Mouse (Mus musculus) lung, adult 2 months (tissue): ENCODE data around the gene Plekhh1. TPM values are rescaled to one million over a fixed set of nuclear protein-coding genes. Genes with fewer than 3 reads are reported as not detected.
A peak's percentile ranks its signal among the peaks of the same experiment; 100 is the strongest.
"Not testable (repeated sequence)": the region's sequence is repeated elsewhere in the genome, so short reads cannot be mapped to it uniquely, and the experiment has no call there.

Experiments used
- DNase-seq: peaks from one replicate; pipeline ENCODE4 v3.0.0; 2022
- H3K4me1 ChIP-seq: fragments of 200-500 bp; 2 replicates; pipeline ENCODE4 v1.6.1; 2011; ENCODE audit warnings: low read length; ENCODE audit not compliant: control insufficient read depth, insufficient read depth
- H3K4me3 ChIP-seq: fragments of 200-500 bp; replicated peaks from 2 replicates; pipeline ENCODE3; 2011; ENCODE audit warnings: low read depth, mild to moderate bottlenecking, control low read depth, low read length; ENCODE audit errors: extremely low read depth
- CTCF ChIP-seq: fragments of 200-500 bp; IDR thresholded peaks from 2 replicates; pipeline ENCODE4 v1.5.1; 2011; ENCODE audit warnings: mild to moderate bottlenecking, low read length, control low read depth; ENCODE audit not compliant: insufficient read depth
- POLR2A ChIP-seq: fragments of 200-500 bp; IDR thresholded peaks from 2 replicates; pipeline ENCODE4 v1.6.1; 2011; ENCODE audit warnings: low read depth, mild to moderate bottlenecking, control low read depth, low read length, borderline replicate concordance; ENCODE audit errors: extremely low read depth
- WGBS: fragments of 180-500 bp; shearing (Covaris S2); methylation state at CpG from one replicate; pipeline ENCODE4 v1.1.7; 2018; 5-methylcytosine and 5-hydroxymethylcytosine counted together
- polyA plus RNA-seq: library from polyadenylated mRNA; depleted of rRNA; stranded (reverse); fragments of >200 nt; gene quantifications from 2 replicates; pipeline ENCODE4 v1.2.3, GENCODE M21; 2012

Plekhh1 gene
- polyA plus RNA-seq, 1 experiment: 8.9 TPM

DNA sequence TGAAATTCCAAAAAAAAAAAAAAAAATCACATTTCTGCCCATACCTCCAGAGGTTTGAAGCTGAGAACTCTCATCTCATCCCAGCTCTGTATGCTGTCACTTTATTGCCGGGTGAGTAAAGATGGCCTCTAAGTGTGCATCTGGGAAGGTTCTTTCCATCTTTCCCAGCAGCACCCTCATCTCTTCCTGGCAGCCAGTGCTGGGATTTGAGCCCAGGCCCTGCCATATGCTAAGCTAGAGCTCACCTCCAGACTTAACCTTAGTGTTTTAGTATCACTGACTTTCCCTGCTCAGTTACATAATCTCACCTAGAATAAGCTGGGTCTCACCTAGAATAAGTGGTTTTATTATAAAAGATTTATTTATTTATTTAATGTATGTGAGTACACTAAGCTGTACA, 7.1 kb upstream of the Plekhh1 start:
- WGBS: 84% methylated on average over 1 of the region's 1 CpGs
- Histone ChIP-seq H3K4me3 (no peak overlapping the region), H3K4me1 (no peaks in the 10 kb centered on the region)
- no peak for TF ChIP-seq POLR2A
- no peak for DNase-seq

DNA sequence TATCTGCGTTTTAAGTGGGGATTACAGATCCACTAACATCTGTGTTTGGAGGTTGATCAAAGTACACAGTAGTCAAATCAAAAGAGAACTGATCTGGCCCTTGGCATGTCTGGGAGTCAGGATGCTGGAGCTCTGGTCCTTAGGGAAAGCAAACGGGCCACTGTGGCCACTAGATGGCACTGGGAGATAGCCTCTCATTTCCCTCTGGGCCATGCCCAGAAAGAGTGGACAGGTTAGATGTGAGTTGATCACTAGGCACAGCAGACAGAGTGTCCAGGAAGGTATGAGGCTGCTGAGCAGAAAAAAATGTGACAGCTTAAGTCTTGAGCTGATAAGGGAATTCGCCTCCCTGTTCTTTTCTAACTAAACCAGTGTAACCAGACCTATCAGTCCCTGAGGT, 6.1 kb upstream of the Plekhh1 start:
- WGBS: 24% methylated on average over 3 of the region's 3 CpGs
- DNase-seq: peak; percentile 67
- no peaks in the 10 kb centered on the region for H3K4me1 ChIP-seq
- H3K4me3 ChIP-seq: no peak overlapping the region
- peak; percentile 95 for TF ChIP-seq CTCF
- no peak for TF ChIP-seq POLR2A

DNA sequence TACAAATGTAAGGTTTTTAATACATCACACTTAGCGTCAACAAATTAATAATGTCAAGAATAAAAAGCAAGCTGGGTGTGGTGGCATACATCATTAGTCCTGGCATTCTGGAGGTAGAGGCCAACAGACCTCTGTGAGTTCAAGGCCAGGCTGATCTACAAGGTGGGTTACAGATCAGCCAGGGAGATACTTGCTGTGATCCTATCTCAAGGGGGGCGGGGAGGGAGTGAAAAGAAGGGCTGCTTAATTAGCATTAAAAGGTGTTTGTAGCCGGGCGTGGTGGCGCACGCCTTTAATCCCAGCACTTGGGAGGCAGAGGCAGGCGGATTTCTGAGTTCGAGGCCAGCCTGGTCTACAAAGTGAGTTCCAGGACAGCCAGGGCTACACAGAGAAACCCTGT, 1.4 kb upstream of the Plekhh1 start:
- H3K4me1 ChIP-seq, DNase-seq, H3K4me3 ChIP-seq: not testable (repeated sequence)
- 94% methylated on average over 8 of the region's 8 CpGs for WGBS

DNA sequence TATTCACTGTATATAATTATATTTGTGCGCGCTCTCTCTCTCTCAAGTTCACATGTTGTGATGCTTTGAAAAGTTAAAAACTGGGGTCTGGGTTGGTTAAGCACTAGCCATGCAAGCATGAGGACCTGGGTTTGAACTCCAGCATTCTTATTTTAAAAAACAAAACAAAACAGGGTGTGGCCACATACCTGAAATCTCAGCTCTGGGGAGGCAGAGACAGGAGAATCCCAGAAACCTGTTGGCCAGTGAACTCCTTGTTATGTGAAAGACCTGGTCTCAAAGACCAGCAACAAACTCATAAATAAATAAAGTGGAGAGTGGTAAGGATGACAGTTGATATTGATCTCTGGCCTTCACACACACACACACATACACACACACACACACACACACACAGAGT, 5.4 kb downstream of the Plekhh1 start:
- no peak for DNase-seq
- 97% methylated on average over 2 of the region's 2 CpGs for WGBS
- Histone ChIP-seq H3K4me1 (peaks cover 12% of the 10 kb centered on the region), H3K4me3 (no peak overlapping the region)
- TF ChIP-seq CTCF: no peak
- TF ChIP-seq POLR2A: no peak

DNA sequence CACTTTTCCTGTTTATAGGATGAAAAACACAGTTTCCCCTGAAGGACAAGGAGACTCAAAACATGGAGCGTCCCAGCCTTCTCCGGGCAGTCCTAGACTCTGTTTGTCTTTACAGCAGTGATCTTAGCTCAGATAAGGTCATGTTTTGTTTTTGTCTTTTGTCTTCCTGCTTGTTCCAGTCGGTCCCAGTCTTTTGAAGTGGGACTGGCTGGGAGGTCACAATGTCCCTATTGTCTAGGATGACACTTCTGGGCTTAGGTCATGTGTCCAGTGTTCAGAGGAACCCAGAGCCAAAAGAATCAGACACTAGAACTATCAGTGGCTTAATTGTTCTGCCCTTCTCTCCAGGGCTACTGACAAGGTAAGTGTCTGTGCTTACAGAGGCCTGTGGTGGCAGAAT, 6.4 kb downstream of the Plekhh1 start:
- DNase-seq: no peak
- H3K4me3 ChIP-seq: no peak overlapping the region
- peaks cover 7% of the 10 kb centered on the region for H3K4me1 ChIP-seq
- no peak for TF ChIP-seq CTCF
- no peak for TF ChIP-seq POLR2A
- 34% methylated on average over 3 of the region's 3 CpGs for WGBS

DNA sequence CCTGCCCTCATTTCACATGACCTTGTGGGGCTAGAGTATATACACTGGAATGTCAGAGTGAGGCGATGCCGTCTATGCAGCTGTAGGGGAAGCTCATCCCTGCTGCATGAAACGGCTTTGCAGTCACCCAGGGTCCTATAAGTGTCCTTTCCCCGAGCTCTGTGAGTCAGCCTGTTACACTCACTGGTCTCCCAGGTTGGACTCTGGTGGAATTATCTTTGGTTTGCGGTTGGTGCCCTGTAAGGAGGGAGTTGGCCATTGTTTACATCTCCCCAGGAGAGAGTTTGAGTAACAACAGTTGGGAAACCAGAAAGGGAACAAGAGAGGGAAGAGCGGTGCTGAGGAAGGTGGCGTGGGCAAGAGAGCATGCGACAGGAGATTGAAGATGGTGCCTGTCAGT, 10.7 kb downstream of the Plekhh1 start:
- TF ChIP-seq CTCF (no peak), POLR2A (no peak)
- WGBS: 60% methylated on average over 8 of the region's 8 CpGs
- no peak overlapping the region for H3K4me3 ChIP-seq
- no peak for DNase-seq
- peaks cover 3% of the 10 kb centered on the region; the same call in 1 of the 2 replicates for H3K4me1 ChIP-seq

DNA sequence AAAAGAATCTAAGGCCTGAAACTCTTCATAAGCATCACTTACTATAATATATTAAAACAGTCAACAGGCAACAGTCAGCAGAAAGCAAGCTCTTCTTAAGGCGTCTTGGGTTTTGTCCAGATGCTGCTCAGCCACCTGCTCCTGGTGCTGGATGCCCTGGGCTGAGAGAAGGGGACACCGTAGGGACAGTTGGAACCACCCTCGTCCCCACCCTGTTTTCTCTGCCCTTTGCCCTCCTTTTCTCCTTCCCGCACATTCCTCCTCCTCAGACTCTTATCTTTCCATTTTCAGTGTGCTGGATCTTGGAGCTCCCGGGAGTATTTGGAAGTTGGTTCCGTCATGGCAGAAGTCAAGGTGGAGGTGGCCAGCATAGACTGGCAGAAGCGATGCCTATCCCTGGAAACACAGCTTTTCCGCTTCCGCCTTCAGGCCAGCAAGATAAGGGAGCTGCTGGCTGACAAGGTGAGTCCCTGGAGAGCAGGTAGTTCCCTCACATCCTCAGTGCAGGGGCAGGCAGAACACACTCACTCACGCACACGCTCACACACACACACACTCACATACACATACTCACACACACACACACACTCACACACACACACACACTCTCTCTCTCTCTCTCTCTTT, 11.4 kb downstream of the Plekhh1 start:
- DNase-seq: no peak

DNA sequence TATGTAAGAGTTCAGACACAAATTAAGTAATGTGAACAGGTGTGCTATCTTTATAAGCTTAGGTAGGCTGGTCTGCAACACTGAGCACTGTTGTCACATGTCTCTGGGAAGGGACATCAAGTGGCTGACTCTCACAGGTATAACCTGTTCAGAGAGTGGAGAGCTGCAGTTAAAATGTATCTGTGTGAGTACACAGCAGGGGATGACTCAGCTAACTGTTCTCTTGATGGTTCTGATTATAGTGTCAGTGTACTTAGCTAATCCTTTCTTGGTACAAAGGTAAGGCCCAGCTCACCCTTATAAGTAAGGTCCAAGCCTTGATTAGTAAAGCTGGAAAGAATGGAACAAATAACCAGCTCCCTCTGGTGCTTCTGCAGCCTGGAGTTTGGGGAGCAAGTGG, 12.5 kb downstream of the Plekhh1 start:
- TF ChIP-seq POLR2A: no peak
- TF ChIP-seq CTCF: no peak
- Histone ChIP-seq H3K4me3 (no peak overlapping the region), H3K4me1 (no peaks in the 10 kb centered on the region)
- DNase-seq: no peak

More for the DNA sequence above, 11.4 kb downstream of the Plekhh1 start:
- peaks cover 3% of the 10 kb centered on the region; the same call in 1 of the 2 replicates for H3K4me1 ChIP-seq
- TF ChIP-seq POLR2A (no peak), CTCF (no peak)
- 84% methylated on average over 11 of the region's 11 CpGs for WGBS
- no peak overlapping the region for H3K4me3 ChIP-seq

DNA sequence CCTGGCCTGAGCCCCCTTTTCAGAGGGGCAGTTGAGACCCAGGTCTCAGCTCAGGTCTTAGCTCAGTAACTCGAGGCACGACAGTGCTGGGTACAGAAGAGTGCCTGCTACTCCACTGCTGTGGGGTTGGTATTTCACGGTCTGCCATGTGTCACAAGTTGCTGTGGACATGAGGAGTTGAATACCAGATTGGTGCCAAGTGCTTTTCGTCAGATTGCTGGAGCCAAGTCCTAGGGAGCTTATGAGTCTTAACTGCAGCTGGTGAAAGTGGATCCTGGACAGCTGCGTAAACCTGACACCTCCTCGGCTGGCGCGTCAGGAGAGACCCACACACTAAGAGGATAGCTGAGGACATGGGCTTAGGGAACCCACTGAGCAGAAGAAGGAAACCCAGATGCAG, 15.7 kb downstream of the Plekhh1 start:
- 56% methylated on average over 8 of the region's 8 CpGs for WGBS
- Histone ChIP-seq H3K4me3 (no peak overlapping the region), H3K4me1 (0 out of 2 replicates have a peak, but pooled peaks cover 2% of the 10 kb centered on the region)
- peak; percentile 29 for DNase-seq
- TF ChIP-seq POLR2A: no peak
- TF ChIP-seq CTCF: no peak

DNA sequence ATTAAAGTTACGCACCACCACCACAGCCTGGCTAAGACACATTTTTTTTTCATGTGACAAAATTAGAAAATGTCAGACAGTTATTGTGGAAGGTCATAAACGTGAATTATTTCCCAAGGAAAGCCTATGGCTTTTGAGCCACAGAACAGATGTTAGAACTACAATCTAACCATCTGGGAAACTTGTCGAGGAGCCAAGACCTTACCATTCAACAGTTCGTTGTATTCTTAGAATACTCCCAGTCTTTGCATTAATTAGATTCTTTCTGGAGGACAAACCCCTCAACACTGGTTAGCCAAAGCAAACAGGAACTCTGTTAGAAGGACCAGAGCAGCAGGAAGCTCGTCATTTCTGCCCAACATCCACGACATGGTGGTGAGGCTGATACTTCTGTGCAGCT, 17.2 kb downstream of the Plekhh1 start:
- Histone ChIP-seq H3K4me1 (0 out of 2 replicates have a peak, but pooled peaks cover 2% of the 10 kb centered on the region), H3K4me3 (no peak overlapping the region)
- no peak for DNase-seq
- 63% methylated on average over 6 of the region's 6 CpGs for WGBS
- no peak for TF ChIP-seq CTCF
- TF ChIP-seq POLR2A: no peak
